Mouse (Mus musculus): Measurements from ENCODE around the gene Slc30a9. TPM values are rescaled to one million over a fixed set of nuclear protein-coding genes. Genes with fewer than 3 reads are reported as not detected.

The Slc30a9 gene
- 33.6 and 34.0 TPM in 2 replicates for polyA plus RNA-seq (2012; rRNA removed)

GRCm38 (mm10) chr5:67306698-67307521 is at the start of gene Slc30a9:
Slc30a9 (plus strand) TSS chr5:67306955.
- DNase-seq (ENCODE audit: low read depth) = no peak

- DNase-seq (ENCODE audit: low read depth) = no peak
Observed at GRCm38 (mm10) chr5:67258473-67258872, 48.3 kb upstream of the Slc30a9 start.

GRCm38 (mm10) chr5:67260159-67260530 is 46.6 kb upstream of the Slc30a9 start:
- no peak for DNase-seq (ENCODE audit: low read depth)

GRCm38 (mm10) chr5:67260531-67261371 is 46.0 kb upstream of the Slc30a9 start, which contains the start of gene Tmem33:
Tmem33 (plus strand) TSS chr5:67260565.
- DNase-seq (ENCODE audit: low read depth) = peak; percentile 79

- DNase-seq (ENCODE audit: low read depth) = no peak
Observed at GRCm38 (mm10) chr5:67262964-67263363, 43.8 kb upstream of the Slc30a9 start.

- DNase-seq (ENCODE audit: low read depth) = no peak
Observed at GRCm38 (mm10) chr5:67266106-67266505, 40.6 kb upstream of the Slc30a9 start.

- DNase-seq (ENCODE audit: low read depth) = no peak
Observed at GRCm38 (mm10) chr5:67269309-67269708, 37.4 kb upstream of the Slc30a9 start.

- DNase-seq (ENCODE audit: low read depth) = no peak
Observed at GRCm38 (mm10) chr5:67279407-67279806, 27.3 kb upstream of the Slc30a9 start.

- no peak for DNase-seq (ENCODE audit: low read depth)
Observed at GRCm38 (mm10) chr5:67279840-67280239, 26.9 kb upstream of the Slc30a9 start.

- no peak for DNase-seq (ENCODE audit: low read depth)
Observed at GRCm38 (mm10) chr5:67280400-67280799, 26.4 kb upstream of the Slc30a9 start.

GRCm38 (mm10) chr5:67295029-67295428 is 11.7 kb upstream of the Slc30a9 start:
- no peak for DNase-seq (ENCODE audit: low read depth)

- no peak for DNase-seq (ENCODE audit: low read depth)
Observed at GRCm38 (mm10) chr5:67295682-67296081, 11.1 kb upstream of the Slc30a9 start.

GRCm38 (mm10) chr5:67296171-67296570 is 10.6 kb upstream of the Slc30a9 start:
- DNase-seq (ENCODE audit: low read depth) = no peak

GRCm38 (mm10) chr5:67297026-67297813 is 9.5 kb upstream of the Slc30a9 start:
- DNase-seq (ENCODE audit: low read depth) = no peak

- DNase-seq (ENCODE audit: low read depth) = no peak
Observed at GRCm38 (mm10) chr5:67299847-67300412, 6.8 kb upstream of the Slc30a9 start.

- no peak for DNase-seq (ENCODE audit: low read depth)
Observed at GRCm38 (mm10) chr5:67300926-67301597, 5.7 kb upstream of the Slc30a9 start.

GRCm38 (mm10) chr5:67301722-67302331 is 4.9 kb upstream of the Slc30a9 start:
- no peak for DNase-seq (ENCODE audit: low read depth)

- no peak for DNase-seq (ENCODE audit: low read depth)
Observed at GRCm38 (mm10) chr5:67303816-67304215, 2.9 kb upstream of the Slc30a9 start.

GRCm38 (mm10) chr5:67307659-67308222 is 986 bp downstream of the Slc30a9 start:
- DNase-seq (ENCODE audit: low read depth) = no peak
